Mouse (Mus musculus) brain, embryonic 14.5 days (tissue): ENCODE data around the gene Gm7271.

Experiments used
- CTCF ChIP-seq: fragments of 200-500 bp; IDR thresholded peaks from 2 replicates; pipeline ENCODE4 v1.5.1; 2012; ENCODE audit warnings: inconsistent platforms, mild to moderate bottlenecking, moderate library complexity, borderline replicate concordance; ENCODE audit not compliant: insufficient read depth, insufficient read length; ENCODE audit errors: extremely low read depth
- POLR2A ChIP-seq: fragments of 200-500 bp; IDR thresholded peaks from 2 replicates; pipeline ENCODE4 v1.6.1; 2012; ENCODE audit warnings: mild to moderate bottlenecking, inconsistent platforms, borderline replicate concordance; ENCODE audit not compliant: poor library complexity, insufficient read depth, insufficient read length, severe bottlenecking; ENCODE audit errors: extremely low read depth

DNA sequence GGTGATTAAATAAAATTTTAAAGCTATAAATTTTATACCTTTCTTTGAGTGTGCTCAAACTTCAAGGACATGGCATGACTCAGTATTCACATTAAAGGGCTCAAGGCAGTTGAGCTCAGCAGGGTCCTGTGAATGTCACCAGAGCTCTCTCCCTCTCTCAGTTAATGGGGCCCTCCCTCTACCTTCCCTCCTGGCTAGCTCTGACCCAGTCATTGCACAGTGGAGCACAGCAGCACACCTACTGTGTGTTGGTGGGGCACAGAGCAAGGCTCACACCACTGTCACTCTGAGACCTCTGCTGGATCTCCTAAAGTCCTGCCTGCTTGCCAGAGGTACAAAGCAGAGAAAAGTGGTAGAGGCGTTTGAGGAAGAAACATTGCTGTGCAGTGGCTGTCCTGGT lies 52.4 kb downstream of the Gm7271 start:
- TF ChIP-seq CTCF = no peak
- TF ChIP-seq POLR2A = no peak
